Mouse (Mus musculus) heart, postnatal 0 days (tissue): ENCODE results near the gene Clk2. TPM values are rescaled to one million over a fixed set of nuclear protein-coding genes. Genes with fewer than 3 reads are reported as not detected.

Experiments
- ATAC-seq: fragments of 200-750 bp; cut with Nextera tagmentation; 2 replicates; pipeline ENCODE4 v1.8.0; 2017; ENCODE audit warnings: low read depth, moderate number of reproducible peaks, moderate library complexity; ENCODE audit not compliant: insufficient read depth
- DNase-seq: peaks from one replicate; pipeline ENCODE4 v3.0.0-alpha.2; 2016; ENCODE audit warnings: low spot score
- H3K27ac ChIP-seq: fragments of 300-500 bp; sonication (generic); 2 replicates; pipeline ENCODE4 v1.5.1; 2014; ENCODE audit warnings: low read depth, mild to moderate bottlenecking
- H3K27me3 ChIP-seq: fragments of 300-500 bp; sonication (generic); 2 replicates; pipeline ENCODE4 v1.6.1; 2014; ENCODE audit warnings: low read length, mixed read lengths; ENCODE audit not compliant: control insufficient read depth, insufficient read depth
- H3K36me3 ChIP-seq: fragments of 300-500 bp; sonication (generic); replicated peaks from 2 replicates; pipeline ENCODE4 v1.6.1; 2014; ENCODE audit warnings: low read length, mixed read lengths; ENCODE audit not compliant: control insufficient read depth, insufficient read depth
- H3K4me1 ChIP-seq: fragments of 300-500 bp; sonication (generic); 2 replicates; pipeline ENCODE4 v1.6.1; 2014; ENCODE audit warnings: antibody characterized with exemption; ENCODE audit not compliant: control insufficient read depth, insufficient read depth
- H3K4me2 ChIP-seq: fragments of 300-500 bp; sonication (generic); 2 replicates; pipeline ENCODE4 v1.6.1; 2014; ENCODE audit warnings: low read depth, mild to moderate bottlenecking, low read length, moderate library complexity
- H3K4me3 ChIP-seq: fragments of 300-500 bp; sonication (generic); 2 replicates; pipeline ENCODE4 v1.5.1; 2014; ENCODE audit warnings: low read depth, low read length
- H3K9ac ChIP-seq: fragments of 300-500 bp; sonication (generic); replicated peaks from 2 replicates; pipeline ENCODE4 v1.6.1; 2014; ENCODE audit warnings: low read depth, low read length, mixed read lengths
- H3K9me3 ChIP-seq: fragments of 300-500 bp; sonication (generic); replicated peaks from 2 replicates; pipeline ENCODE4 v1.6.1; 2016; ENCODE audit warnings: low read length; ENCODE audit not compliant: control insufficient read depth
- CTCF ChIP-seq: IDR thresholded peaks from 2 replicates; pipeline ENCODE4 v1.5.1; 2016; ENCODE audit warnings: antibody characterized with exemption, control low read depth, low read depth
- EP300 ChIP-seq: IDR thresholded peaks from 2 replicates; pipeline ENCODE4 v1.6.1; 2016; ENCODE audit warnings: antibody characterized with exemption, low read depth
- WGBS: fragments of 180-500 bp; shearing (Covaris S2); extraction: QIAGEN DNeasy Blood & Tissue Kit; methylation state at CpG from one replicate; pipeline ENCODE4 v1.1.7; 2014; 5-methylcytosine and 5-hydroxymethylcytosine counted together
- polyA plus RNA-seq: library from polyadenylated mRNA; unstranded; fragments of >200 nt; fragmentation: Nextera tagmentation; extraction: Ambion mirVana; gene quantifications from 2 replicates; pipeline ENCODE4 v1.2.1, GENCODE M21; 2015
- total RNA-seq: library from RNA; depleted of rRNA; stranded (reverse); fragments of >200 nt; gene quantifications from 2 replicates; pipeline ENCODE4 v1.2.3, GENCODE M21; 2014; ENCODE audit warnings: low replicate concordance

Gene Clk2
- total and polyA plus RNA-seq, 2 experiments from 2014 or later, result 8.5 to 22.7 TPM

DNA sequence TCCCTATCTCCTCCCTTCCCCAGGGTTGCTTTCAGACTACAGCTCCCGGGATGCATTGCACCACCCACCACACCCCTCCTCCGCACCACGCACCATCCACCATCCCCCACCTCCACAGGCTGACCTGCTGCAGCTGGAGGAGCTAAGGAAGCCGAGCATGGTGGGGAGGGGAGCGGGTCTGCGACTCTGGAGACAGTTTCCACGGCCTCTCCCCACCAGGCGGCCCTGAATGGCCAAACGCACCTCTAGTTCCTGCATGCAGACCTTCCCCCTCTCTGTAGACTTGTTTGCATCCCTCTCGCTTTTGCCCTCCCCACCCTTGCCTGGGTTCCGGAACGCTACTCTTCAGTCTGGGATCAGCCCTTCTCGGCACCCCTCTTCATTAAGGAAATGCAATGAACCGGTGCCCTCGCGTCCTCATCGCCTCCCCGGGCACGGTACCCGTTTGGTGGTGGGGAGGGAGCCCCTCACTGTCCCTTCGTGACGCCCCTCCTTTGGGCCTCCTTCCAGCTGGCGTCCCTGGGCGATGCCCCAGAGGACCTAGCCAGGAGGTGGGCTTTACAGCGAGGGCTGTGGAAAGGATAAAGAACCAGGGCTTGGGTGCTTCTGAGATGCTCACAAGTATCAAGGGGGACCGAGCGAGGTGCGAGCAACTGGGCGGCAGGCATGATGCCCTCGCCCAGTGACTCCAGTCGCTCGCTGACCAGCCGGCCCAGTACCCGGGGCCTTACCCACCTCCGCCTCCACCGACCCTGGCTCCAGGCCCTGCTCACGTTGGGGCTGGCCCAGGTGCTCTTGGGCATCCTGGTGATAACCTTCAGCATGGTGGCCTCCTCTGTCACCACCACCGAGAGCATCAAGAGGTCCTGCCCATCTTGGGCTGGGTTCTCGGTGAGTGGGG is 18.7 kb downstream of the Clk2 start, which contains the start of gene Fam189b:
TSS of gene Fam189b (plus strand) at position 86 of the 901 bp plus-strand sequence.
- DNase-seq, result peak; percentile 84
- Histone ChIP-seq H3K4me3 (peak within 1 kb of the TSS; percentile 56), H3K27me3 (no peaks in the 10 kb centered on the region), H3K9ac (peak within 1 kb of the TSS; percentile 59), H3K4me2 (peak within 1 kb of the TSS; percentile 96), H3K27ac (peak within 1 kb of the TSS; percentile 16; the same call in 1 of the 2 replicates), H3K4me1 (peaks cover 12% of the 10 kb centered on the region), H3K36me3 (peaks cover 32% of the 10 kb centered on the region), H3K9me3 (no peaks in the 10 kb centered on the region)
- TF ChIP-seq EP300 (no peak), CTCF (no peak)
- WGBS, result 5% methylated on average over 39 of the region's 39 CpGs
- peak; percentile 95 for ATAC-seq

DNA sequence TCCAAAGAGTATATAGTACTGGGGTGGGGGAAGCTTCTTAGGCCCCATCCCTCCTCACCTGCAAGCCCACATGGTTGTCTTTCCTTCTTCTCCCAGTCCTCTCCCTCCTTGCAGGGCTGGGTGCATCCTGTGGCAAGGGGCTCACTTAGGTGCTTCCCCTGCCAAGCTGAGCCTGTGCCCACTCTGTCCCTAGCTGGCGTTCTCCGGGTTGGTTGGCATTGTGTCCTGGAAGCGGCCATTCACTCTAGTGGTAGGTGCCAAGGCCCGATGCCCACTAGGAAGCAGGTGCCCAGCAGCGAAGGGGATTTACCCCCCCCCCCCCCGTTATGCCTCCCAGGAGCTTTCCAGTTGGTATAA is 19.3 kb downstream of the Clk2 start:
- no peak for ATAC-seq
- WGBS, result 81% methylated on average over 6 of the region's 6 CpGs
- peak overlapping the region; percentile 96 for H3K4me2 ChIP-seq
- H3K27me3 ChIP-seq, result no peaks in the 10 kb centered on the region
- H3K27ac ChIP-seq, result no peak overlapping the region
- peaks cover 8% of the 10 kb centered on the region; the same call in 1 of the 2 replicates for H3K4me1 ChIP-seq
- H3K9me3 ChIP-seq, result no peaks in the 10 kb centered on the region
- DNase-seq, result no peak
- H3K4me3 ChIP-seq, result peak overlapping the region; percentile 56
- TF ChIP-seq EP300, result no peak
- no peak for TF ChIP-seq CTCF
- H3K9ac ChIP-seq, result peak overlapping the region; percentile 59
- peaks cover 32% of the 10 kb centered on the region for H3K36me3 ChIP-seq

- Histone ChIP-seq H3K27me3 (no peaks in the 10 kb centered on the region), H3K4me3 (no peak overlapping the region; the same call in 1 of the 2 replicates), H3K4me2 (peak overlapping the region; percentile 32; the same call in 1 of the 2 replicates), H3K9ac (no peak overlapping the region), H3K36me3 (0 out of 2 replicates have a peak, but pooled peaks cover 3% of the 10 kb centered on the region), H3K27ac (peak overlapping the region; percentile 13; the same call in 1 of the 2 replicates), H3K9me3 (no peaks in the 10 kb centered on the region), H3K4me1 (peaks cover 8% of the 10 kb centered on the region; the same call in 1 of the 2 replicates)
- DNase-seq, result no peak
- WGBS, result 44% methylated on average over 23 of the region's 23 CpGs
- TF ChIP-seq EP300 (no peak), CTCF (no peak)
- ATAC-seq, result no peak
Measured at GRCm38 (mm10) chr3:89187197-89187596, 22.6 kb downstream of the Clk2 start.

DNA sequence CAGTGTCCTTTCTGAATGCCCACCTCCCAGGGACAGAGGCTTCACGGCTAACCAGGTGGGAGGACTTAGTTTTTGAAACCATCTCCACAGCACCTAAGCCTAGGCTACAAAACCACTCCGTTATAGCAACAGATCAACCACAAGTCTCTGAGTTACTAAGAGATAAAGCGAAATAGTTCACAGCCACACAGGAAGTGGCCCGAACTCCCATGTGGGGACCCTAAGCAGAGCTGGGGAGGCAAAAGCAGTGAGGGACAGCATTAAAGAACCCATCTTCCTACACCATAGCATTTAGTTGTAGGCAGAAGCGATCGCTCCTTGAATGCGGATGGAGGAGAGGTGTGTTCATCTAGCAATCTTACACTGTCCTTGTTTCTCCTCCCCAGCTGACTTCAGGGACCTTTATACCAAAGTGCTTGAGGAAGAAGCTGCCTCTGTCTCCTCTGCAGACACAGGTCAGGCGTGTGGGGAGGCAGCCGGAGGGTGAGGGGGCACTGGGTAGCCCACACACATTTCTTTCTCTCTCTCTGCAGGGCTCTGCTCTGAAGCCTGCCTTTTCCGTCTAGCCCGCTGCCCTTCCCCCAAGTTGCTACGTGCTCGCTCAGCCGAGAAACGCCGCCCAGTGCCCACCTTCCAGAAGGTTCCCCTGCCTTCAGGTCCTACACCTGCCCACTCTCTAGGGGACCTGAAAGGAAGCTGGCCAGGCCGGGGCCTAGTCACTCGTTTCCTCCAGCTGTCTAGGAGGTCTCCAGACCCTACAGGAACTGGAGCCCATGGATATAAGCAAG is 23.3 kb downstream of the Clk2 start:
- Histone ChIP-seq H3K27me3 (no peaks in the 10 kb centered on the region), H3K9me3 (no peaks in the 10 kb centered on the region), H3K36me3 (no peaks in the 10 kb centered on the region), H3K9ac (no peak overlapping the region; the same call in 1 of the 2 replicates), H3K4me1 (peaks cover 8% of the 10 kb centered on the region; the same call in 1 of the 2 replicates), H3K4me3 (peak overlapping the region; percentile 1; the same call in 1 of the 2 replicates), H3K27ac (peak overlapping the region; percentile 13; the same call in 1 of the 2 replicates), H3K4me2 (peak overlapping the region; percentile 32; the same call in 1 of the 2 replicates)
- 75% methylated on average over 18 of the region's 18 CpGs for WGBS
- TF ChIP-seq CTCF (no peak), EP300 (no peak)
- DNase-seq, result no peak
- ATAC-seq, result no peak

GRCm38 (mm10) chr3:89188478-89188875 is 23.9 kb downstream of the Clk2 start:
- Histone ChIP-seq H3K9ac (no peak overlapping the region; the same call in 1 of the 2 replicates), H3K4me2 (peak overlapping the region; percentile 17; the same call in 1 of the 2 replicates), H3K9me3 (no peaks in the 10 kb centered on the region), H3K36me3 (no peaks in the 10 kb centered on the region), H3K27me3 (no peaks in the 10 kb centered on the region), H3K27ac (no peak overlapping the region), H3K4me1 (peaks cover 5% of the 10 kb centered on the region; the same call in 1 of the 2 replicates), H3K4me3 (no peak overlapping the region; the same call in 1 of the 2 replicates)
- TF ChIP-seq CTCF (no peak), EP300 (no peak)
- WGBS, result 71% methylated on average over 12 of the region's 12 CpGs
- DNase-seq, result no peak
- ATAC-seq, result no peak
